Mouse (Mus musculus) MEL (cell line): Measurements from ENCODE around the gene Acsl5. TPM values are rescaled to one million over a fixed set of nuclear protein-coding genes. Genes with fewer than 3 reads are reported as not detected.

Experiments
- DNase-seq: peaks from one replicate; pipeline ENCODE4 v3.0.0; 2011; ENCODE audit warnings: low read depth, low spot score
- H3K27ac ChIP-seq: 2 replicates; pipeline ENCODE4 v1.5.1; 2012; ENCODE audit warnings: low read depth, mild to moderate bottlenecking, control low read depth, low read length, moderate library complexity; ENCODE audit not compliant: control insufficient read depth
- H3K27me3 ChIP-seq, 2 experiments: fragments of 150-350 bp in 1 of 2; sonication (generic) in 1 of 2; 2 replicates each; pipeline ENCODE4 v1.6.1; 2012; ENCODE audit warnings: low read length in 2 of 2, mild to moderate bottlenecking in 2 of 2, improper control_type of control experiment in 1 of 2, moderate library complexity in 1 of 2; ENCODE audit not compliant: insufficient read depth in 2 of 2, control insufficient read depth in 1 of 2
- H3K36me3 ChIP-seq, 2 experiments: 2 replicates each; pipeline ENCODE4 v1.6.1; 2012 to 2014; ENCODE audit warnings: low read length in 2 of 2, improper control_type of control experiment in 1 of 2, inconsistent platforms in 1 of 2, mild to moderate bottlenecking in 1 of 2; ENCODE audit not compliant: insufficient read depth in 2 of 2, control insufficient read depth in 1 of 2
- H3K4me1 ChIP-seq, 2 experiments: fragments of 150-350 bp in 1 of 2; sonication (generic) in 1 of 2; 2 replicates each; pipeline ENCODE4 v1.6.1; 2012; ENCODE audit warnings: low read length in 2 of 2, improper control_type of control experiment in 1 of 2, mild to moderate bottlenecking in 1 of 2; ENCODE audit not compliant: insufficient read depth in 2 of 2, control insufficient read depth in 1 of 2
- H3K4me3 ChIP-seq, 2 experiments: fragments of 150-350 bp in 1 of 2; sonication (generic) in 1 of 2; 2 replicates each; pipeline ENCODE4 v1.5.1; 2012; ENCODE audit warnings: low read depth in 2 of 2, low read length in 2 of 2, mild to moderate bottlenecking in 2 of 2, moderate library complexity in 2 of 2, control low read depth in 1 of 2, improper control_type of control experiment in 1 of 2; ENCODE audit not compliant: control insufficient read depth in 1 of 2, insufficient read depth in 1 of 2
- H3K79me2 ChIP-seq: 2 replicates; pipeline ENCODE4 v1.6.1; 2012; ENCODE audit warnings: mild to moderate bottlenecking, low read length, moderate library complexity; ENCODE audit not compliant: control insufficient read depth, poor library complexity, insufficient read depth
- H3K9ac ChIP-seq: 2 replicates; pipeline ENCODE4 v1.6.1; 2012; ENCODE audit warnings: low read depth, mild to moderate bottlenecking, control low read depth, low read length, moderate library complexity; ENCODE audit not compliant: control insufficient read depth, poor library complexity, severe bottlenecking
- H3K9me3 ChIP-seq: fragments of 150-350 bp; sonication (generic); replicated peaks from 2 replicates; pipeline ENCODE4 v1.6.1; 2012; ENCODE audit warnings: mild to moderate bottlenecking, low read length, improper control_type of control experiment, moderate library complexity; ENCODE audit not compliant: insufficient read depth
- BHLHE40 ChIP-seq: IDR thresholded peaks from 2 replicates; pipeline ENCODE4 v1.6.1; 2012; ENCODE audit warnings: low read depth, mild to moderate bottlenecking, inconsistent platforms, low read length, improper control_type of control experiment, borderline replicate concordance
- CHD1 ChIP-seq: IDR thresholded peaks from 2 replicates; pipeline ENCODE4 v1.6.1; 2012; ENCODE audit warnings: low read depth, mild to moderate bottlenecking, inconsistent platforms, low read length, improper control_type of control experiment
- CHD2 ChIP-seq: IDR thresholded peaks from 2 replicates; pipeline ENCODE4 v1.6.1; 2011; ENCODE audit warnings: low read length, improper control_type of control experiment
- E2F4 ChIP-seq: IDR thresholded peaks from 2 replicates; pipeline ENCODE4 v1.6.1; 2011; ENCODE audit warnings: low read depth, low read length, improper control_type of control experiment, borderline replicate concordance
- ELF1 ChIP-seq: IDR thresholded peaks from 2 replicates; pipeline ENCODE4 v1.6.1; 2014; ENCODE audit warnings: low read depth, mild to moderate bottlenecking, inconsistent platforms, low read length, improper control_type of control experiment, moderate library complexity
- EP300 ChIP-seq, 2 experiments: IDR thresholded peaks; 2 replicates each; pipeline ENCODE4 v1.6.1; 2011; ENCODE audit warnings: improper control_type of control experiment in 2 of 2, low read length in 2 of 2, low read depth in 1 of 2, mild to moderate bottlenecking in 1 of 2
- ETS1 ChIP-seq: IDR thresholded peaks from 2 replicates; pipeline ENCODE4 v1.6.1; 2012; ENCODE audit warnings: low read depth, mild to moderate bottlenecking, inconsistent platforms, low read length, improper control_type of control experiment, moderate library complexity
- GABPA ChIP-seq: IDR thresholded peaks from 2 replicates; pipeline ENCODE4 v1.6.1; 2012; ENCODE audit warnings: low read depth, mild to moderate bottlenecking, inconsistent platforms, low read length, improper control_type of control experiment, moderate library complexity
- GATA1 ChIP-seq: IDR thresholded peaks from 2 replicates; pipeline ENCODE4 v1.6.1; 2011; ENCODE audit warnings: low read depth, low read length, improper control_type of control experiment
- HCFC1 ChIP-seq: IDR thresholded peaks from 2 replicates; pipeline ENCODE4 v1.6.1; 2012; ENCODE audit warnings: low read depth, mild to moderate bottlenecking, inconsistent platforms, low read length, improper control_type of control experiment, moderate library complexity
- JUND ChIP-seq: IDR thresholded peaks from 2 replicates; pipeline ENCODE4 v1.6.1; 2011; ENCODE audit warnings: low read depth, mild to moderate bottlenecking, improper control_type of control experiment, low read length
- KAT2A ChIP-seq: conservative IDR thresholded peaks from 2 replicates; pipeline ENCODE4 v1.6.1; 2012; ENCODE audit warnings: low read depth, low read length, improper control_type of control experiment, inconsistent platforms
- MAFK ChIP-seq: IDR thresholded peaks from 2 replicates; pipeline ENCODE4 v1.6.1; 2011; ENCODE audit warnings: low read depth, mild to moderate bottlenecking, low read length, improper control_type of control experiment, borderline replicate concordance
- MAX ChIP-seq: IDR thresholded peaks from 2 replicates; pipeline ENCODE4 v1.6.1; 2011; ENCODE audit warnings: low read length, improper control_type of control experiment
- MAZ ChIP-seq: IDR thresholded peaks from 2 replicates; pipeline ENCODE4 v1.6.1; 2012; ENCODE audit warnings: low read depth, mild to moderate bottlenecking, inconsistent platforms, low read length, improper control_type of control experiment
- MEF2A ChIP-seq: IDR thresholded peaks from 2 replicates; pipeline ENCODE4 v1.6.1; 2014; ENCODE audit warnings: low read depth, mild to moderate bottlenecking, inconsistent platforms, low read length, improper control_type of control experiment; ENCODE audit not compliant: poor library complexity, insufficient replicate concordance, severe bottlenecking; ENCODE audit errors: extremely low read depth
- MYB ChIP-seq: IDR thresholded peaks from 2 replicates; pipeline ENCODE4 v1.6.1; 2011; ENCODE audit warnings: mild to moderate bottlenecking, low read depth, low read length, improper control_type of control experiment
- MYC ChIP-seq: IDR thresholded peaks from 2 replicates; pipeline ENCODE4 v1.6.1; 2011; ENCODE audit warnings: low read depth, mild to moderate bottlenecking, low read length, improper control_type of control experiment, moderate library complexity
- NELFE ChIP-seq: IDR thresholded peaks from 2 replicates; pipeline ENCODE4 v1.6.1; 2011; ENCODE audit warnings: low read depth, low read length, improper control_type of control experiment
- NRF1 ChIP-seq: IDR thresholded peaks from 2 replicates; pipeline ENCODE4 v1.6.1; 2014; ENCODE audit warnings: low read depth, mild to moderate bottlenecking, inconsistent platforms, low read length, improper control_type of control experiment, moderate library complexity; ENCODE audit not compliant: poor library complexity, insufficient read depth, severe bottlenecking
- POLR2A ChIP-seq, 2 experiments: IDR thresholded peaks; 2 replicates each; pipeline ENCODE4 v1.6.1; 2011 to 2012; ENCODE audit warnings: low read length in 2 of 2, mild to moderate bottlenecking in 2 of 2, control low read depth in 1 of 2, improper control_type of control experiment in 1 of 2, low read depth in 1 of 2, moderate library complexity in 1 of 2; ENCODE audit not compliant: control insufficient read depth in 1 of 2, insufficient read depth in 1 of 2, poor library complexity in 1 of 2
- POLR2AphosphoS2 ChIP-seq: IDR thresholded peaks from 2 replicates; pipeline ENCODE4 v1.6.1; 2011; ENCODE audit warnings: low read length, improper control_type of control experiment
- POLR2AphosphoS5 ChIP-seq: IDR thresholded peaks from 2 replicates; pipeline ENCODE4 v1.6.1; 2012; ENCODE audit warnings: low read depth, borderline replicate concordance, mild to moderate bottlenecking, inconsistent platforms, low read length, moderate library complexity, mixed read lengths
- RCOR1 ChIP-seq: IDR thresholded peaks from 2 replicates; pipeline ENCODE4 v1.6.1; 2012; ENCODE audit warnings: low read depth, mild to moderate bottlenecking, inconsistent platforms, low read length, improper control_type of control experiment
- SIN3A ChIP-seq: IDR thresholded peaks from 2 replicates; pipeline ENCODE4 v1.6.1; 2012; ENCODE audit warnings: low read length, improper control_type of control experiment, inconsistent platforms
- SMC3 ChIP-seq: IDR thresholded peaks from 2 replicates; pipeline ENCODE4 v1.6.1; 2011; ENCODE audit warnings: low read depth, low read length, improper control_type of control experiment
- TAL1 ChIP-seq: IDR thresholded peaks from 2 replicates; pipeline ENCODE4 v1.6.1; 2012; ENCODE audit warnings: mild to moderate bottlenecking, inconsistent platforms, low read length, moderate library complexity, mixed read lengths
- TBP ChIP-seq: IDR thresholded peaks from 2 replicates; pipeline ENCODE4 v1.8.0; 2011; ENCODE audit warnings: low read depth, low read length, improper control_type of control experiment
- TCF12 ChIP-seq: IDR thresholded peaks from 2 replicates; pipeline ENCODE4 v1.6.1; 2014; ENCODE audit warnings: low read depth, mild to moderate bottlenecking, inconsistent platforms, low read length, improper control_type of control experiment, moderate library complexity
- UBTF ChIP-seq: IDR thresholded peaks from 2 replicates; pipeline ENCODE4 v1.6.1; 2012; ENCODE audit warnings: low read depth, mild to moderate bottlenecking, inconsistent platforms, low read length, improper control_type of control experiment, moderate library complexity, borderline replicate concordance; ENCODE audit not compliant: insufficient read depth
- USF1 ChIP-seq: IDR thresholded peaks from 2 replicates; pipeline ENCODE4 v1.6.1; 2014; ENCODE audit warnings: low read depth, mild to moderate bottlenecking, inconsistent platforms, low read length, improper control_type of control experiment, moderate library complexity
- USF2 ChIP-seq, 2 experiments: IDR thresholded peaks; 2 replicates each; pipeline ENCODE4 v1.6.1; 2011 to 2012; ENCODE audit warnings: improper control_type of control experiment in 2 of 2, low read length in 2 of 2, borderline replicate concordance in 1 of 2, inconsistent platforms in 1 of 2, low read depth in 1 of 2, mild to moderate bottlenecking in 1 of 2; ENCODE audit not compliant: insufficient read depth in 1 of 2
- ZC3H11A ChIP-seq: IDR thresholded peaks from 2 replicates; pipeline ENCODE4 v1.6.1; 2012; ENCODE audit warnings: low read depth, mild to moderate bottlenecking, inconsistent platforms, low read length, improper control_type of control experiment
- ZKSCAN1 ChIP-seq: IDR thresholded peaks from 2 replicates; pipeline ENCODE4 v1.6.1; 2012; ENCODE audit warnings: low read depth, mild to moderate bottlenecking, inconsistent platforms, low read length, improper control_type of control experiment, moderate library complexity
- ZMIZ1 ChIP-seq: IDR thresholded peaks from 2 replicates; pipeline ENCODE4 v1.6.1; 2012; ENCODE audit warnings: low read depth, mild to moderate bottlenecking, inconsistent platforms, low read length, improper control_type of control experiment, moderate library complexity
- ZNF384 ChIP-seq: IDR thresholded peaks from 2 replicates; pipeline ENCODE4 v1.6.1; 2012; ENCODE audit warnings: low read depth, mild to moderate bottlenecking, inconsistent platforms, low read length, improper control_type of control experiment
- polyA plus RNA-seq, 2 experiments: library from polyadenylated mRNA; stranded (reverse) in 1 of 2; unstranded in 1 of 2; fragments of >175 nt in 1 of 2; fragments of >200 nt in 1 of 2; gene quantifications; 2 replicates each; pipeline versions ENCODE4 v1.2.1 to v1.2.4; 2012; ENCODE audit warnings: low replicate concordance in 2 of 2, low read depth in 1 of 2; ENCODE audit not compliant: insufficient read length in 2 of 2, insufficient read depth in 1 of 2, missing spikeins in 1 of 2
- total RNA-seq: library from RNA; depleted of rRNA; stranded (reverse); fragments of 300-350 nt; gene quantifications from 2 replicates; pipeline ENCODE4 v1.2.3, GENCODE M21; 2012

Acsl5 gene
- total and polyA plus RNA-seq, 3 experiments: 223 to 318 TPM; not detected in 1

DNA sequence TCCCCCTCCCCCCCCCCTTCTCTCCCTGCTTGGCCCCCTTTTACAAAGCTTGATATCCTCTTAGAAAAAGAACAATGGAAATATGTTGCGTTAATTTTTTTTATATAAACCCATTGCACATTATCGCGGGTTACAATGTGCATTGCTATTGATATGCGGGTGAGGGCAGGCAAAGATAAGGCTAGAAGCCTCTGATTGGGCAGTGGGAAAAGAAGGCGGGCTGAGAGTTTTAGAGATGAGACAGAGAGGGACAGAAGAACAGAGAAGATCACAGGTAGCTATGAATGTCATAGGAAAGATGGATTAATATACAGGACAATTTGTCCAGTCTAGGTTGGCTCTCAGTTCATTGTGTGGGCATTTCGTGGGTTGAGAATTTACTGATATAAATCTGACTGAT is 44.5 kb upstream of the Acsl5 start:
- Histone ChIP-seq H3K27ac (peak overlapping the region; percentile 80), H3K4me1 (peaks cover 0 to 13% of the 10 kb centered on the region in 2 experiments; a peak in 2 of 4 replicates), H3K4me3 (peak overlapping the region; percentile 64 to 65), H3K9me3 (no peaks in the 10 kb centered on the region), H3K36me3 (peaks cover 0 to 13% of the 10 kb centered on the region in 2 experiments; a peak in 2 of 4 replicates), H3K79me2 (peaks cover 19% of the 10 kb centered on the region), H3K9ac (peak overlapping the region; percentile 84), H3K27me3 (no peaks in the 10 kb centered on the region)
- peak; percentile 94 for DNase-seq
- TF ChIP-seq BHLHE40: peak; percentile 63; the same call in 1 of the 2 replicates
- TF ChIP-seq SIN3A: peak; percentile 55
- TF ChIP-seq SMC3: no peak
- peak; percentile 79 for TF ChIP-seq MAZ
- peak; percentile 82; the same call in 1 of the 2 replicates for TF ChIP-seq POLR2AphosphoS2
- no peak for TF ChIP-seq USF1
- peak; percentile 73 for TF ChIP-seq NELFE
- peak; percentile 84; the same call in 1 of the 2 replicates for TF ChIP-seq CHD1
- no peak for TF ChIP-seq JUND
- TF ChIP-seq ETS1: peak; percentile 75; the same call in 1 of the 2 replicates
- peak; percentile 99 for TF ChIP-seq GATA1
- no peak for TF ChIP-seq GABPA
- no peak for TF ChIP-seq UBTF
- no peak for TF ChIP-seq KAT2A
- peak; percentile 94 to 96 for TF ChIP-seq EP300 (IDR thresholded peaks at IDR 0.05; ENCODE audit: low read depth in 1 of 2, low read length in 2 of 2)
- peak; percentile 42; the same call in 1 of the 2 replicates for TF ChIP-seq HCFC1
- peak; percentile 22; the same call in 1 of the 2 replicates for TF ChIP-seq MAX
- peak; percentile 38; the same call in 1 of the 2 replicates for TF ChIP-seq MYB
- peak in 1 of 2 experiments; percentile 60; a peak in 1 of 4 replicates for TF ChIP-seq POLR2A (IDR thresholded peaks at IDR 0.05; ENCODE audit: control insufficient read depth in 1 of 2, insufficient read depth in 1 of 2, low read depth in 1 of 2, low read length in 2 of 2, poor library complexity in 1 of 2)
- no peak for TF ChIP-seq MYC
- TF ChIP-seq ELF1: peak; percentile 52; the same call in 1 of the 2 replicates
- no peak for TF ChIP-seq USF2 (IDR thresholded peaks at IDR 0.05; ENCODE audit: borderline replicate concordance in 1 of 2, insufficient read depth in 1 of 2, low read depth in 1 of 2, low read length in 2 of 2)
- TF ChIP-seq ZMIZ1: peak; percentile 82
- 0 out of 2 replicates have a peak, but pooled peaks have one; percentile 9 for TF ChIP-seq ZKSCAN1
- TF ChIP-seq MEF2A: no peak
- TF ChIP-seq POLR2AphosphoS5: no peak
- TF ChIP-seq TBP: peak; percentile 85
- TF ChIP-seq TCF12: peak; percentile 96
- TF ChIP-seq CHD2: peak; percentile 35; the same call in 1 of the 2 replicates
- TF ChIP-seq MAFK: no peak; the same call in 1 of the 2 replicates
- TF ChIP-seq TAL1: peak; percentile 73
- peak; percentile 68; the same call in 1 of the 2 replicates for TF ChIP-seq E2F4
- TF ChIP-seq ZNF384: peak; percentile 74
- TF ChIP-seq ZC3H11A: no peak
- TF ChIP-seq NRF1: no peak
- TF ChIP-seq RCOR1: peak; percentile 87
